Mouse (Mus musculus): ENCODE data around the gene Olfr1301.

Olfr1301 gene

GRCm38 (mm10) chr2:111750706-111751105, at the start of gene Olfr1301:
Olfr1301 (plus strand) TSS chr2:111751006.
- no peak for DNase-seq (ENCODE audit: low read depth, low spot score)

- no peak for DNase-seq (ENCODE audit: low read depth, low spot score)
Observed at GRCm38 (mm10) chr2:111726739-111727138, 24.1 kb upstream of the Olfr1301 start.

GRCm38 (mm10) chr2:111777129-111777528, 26.3 kb downstream of the Olfr1301 start, which contains the start of gene Olfr1302:
Olfr1302 (plus strand) TSS chr2:111777429.
- DNase-seq (ENCODE audit: low read depth, low spot score), result no peak

All from forelimb bud, embryonic 11.5 days (tissue).